Mouse (Mus musculus) testis, postnatal 10 days (tissue): ENCODE measurements around the gene Rab40b.
A peak's percentile ranks its signal among the peaks of the same experiment; 100 is the strongest.
"Not testable (repeated sequence)": the region's sequence is repeated elsewhere in the genome, so short reads cannot be mapped to it uniquely, and the experiment has no call there.

ENCODE experiments used
- DNase-seq: peaks from one replicate; pipeline ENCODE4 v3.0.0; 2021; ENCODE audit warnings: low spot score

Gene Rab40b

DNA sequence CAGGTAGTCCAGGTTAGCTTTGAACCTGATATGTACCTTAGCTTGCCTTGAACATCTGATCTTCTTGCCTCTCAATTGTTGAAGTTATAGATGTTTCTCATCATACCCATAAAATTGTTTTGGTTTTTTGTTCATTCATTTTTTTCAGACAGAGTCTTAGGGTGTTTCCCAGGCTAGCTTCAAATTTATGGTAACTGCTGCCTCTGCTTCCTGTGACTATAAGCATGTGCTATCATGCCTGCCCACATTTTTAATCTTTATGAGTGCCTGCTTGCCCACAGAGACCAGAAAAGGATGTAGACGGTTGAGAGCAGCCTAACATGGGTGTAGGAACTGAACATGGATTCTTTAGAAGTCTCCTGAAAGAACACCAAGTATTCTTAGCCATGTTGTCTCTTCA lies 19.3 kb downstream of the Rab40b start:
- no peak for DNase-seq

DNA sequence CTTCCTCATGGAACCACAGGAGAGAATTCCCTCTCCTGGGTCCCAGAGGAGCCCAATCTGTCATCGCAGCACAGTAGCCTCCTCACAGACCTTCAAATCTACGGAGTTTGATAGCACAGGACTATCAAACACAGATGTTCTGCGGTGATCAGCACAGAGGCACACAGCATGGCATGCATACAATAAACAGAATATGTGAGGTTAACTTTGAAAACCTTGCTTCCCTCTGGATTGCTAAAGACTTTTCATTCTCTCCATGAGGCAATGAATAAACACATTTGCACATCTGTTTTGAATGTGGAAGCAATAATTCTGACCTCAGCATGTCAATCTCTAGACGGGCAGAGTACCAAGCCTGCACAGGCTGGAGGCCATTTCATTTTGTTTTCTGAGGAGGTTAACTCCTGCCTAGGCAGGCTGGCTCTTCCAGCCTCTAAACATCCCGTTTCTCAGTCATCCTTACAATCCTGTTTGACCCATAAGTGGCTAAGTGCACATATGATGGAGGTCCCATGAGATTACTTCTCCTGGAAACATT lies 20.8 kb downstream of the Rab40b start:
- DNase-seq: no peak

DNA sequence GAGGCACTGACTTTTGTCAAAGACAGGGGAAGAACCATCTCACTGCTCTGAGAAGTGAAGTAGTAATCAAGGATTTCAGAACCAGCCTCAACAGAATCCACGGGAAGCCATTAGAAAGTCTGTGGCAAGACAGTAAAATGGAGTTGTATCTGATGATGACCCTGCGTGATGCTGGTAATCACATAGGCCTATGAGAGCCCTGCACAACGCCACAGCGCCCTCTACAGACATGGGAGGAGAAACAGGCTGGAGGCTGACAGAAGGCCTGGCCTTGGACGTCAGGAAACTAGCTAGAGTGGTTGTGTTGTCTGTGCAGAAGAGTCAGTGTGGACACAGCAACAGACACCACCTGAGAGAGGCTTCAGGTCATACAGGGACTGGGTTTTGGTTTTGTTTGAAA lies 25.8 kb downstream of the Rab40b start:
- DNase-seq: peak; percentile 69

DNA sequence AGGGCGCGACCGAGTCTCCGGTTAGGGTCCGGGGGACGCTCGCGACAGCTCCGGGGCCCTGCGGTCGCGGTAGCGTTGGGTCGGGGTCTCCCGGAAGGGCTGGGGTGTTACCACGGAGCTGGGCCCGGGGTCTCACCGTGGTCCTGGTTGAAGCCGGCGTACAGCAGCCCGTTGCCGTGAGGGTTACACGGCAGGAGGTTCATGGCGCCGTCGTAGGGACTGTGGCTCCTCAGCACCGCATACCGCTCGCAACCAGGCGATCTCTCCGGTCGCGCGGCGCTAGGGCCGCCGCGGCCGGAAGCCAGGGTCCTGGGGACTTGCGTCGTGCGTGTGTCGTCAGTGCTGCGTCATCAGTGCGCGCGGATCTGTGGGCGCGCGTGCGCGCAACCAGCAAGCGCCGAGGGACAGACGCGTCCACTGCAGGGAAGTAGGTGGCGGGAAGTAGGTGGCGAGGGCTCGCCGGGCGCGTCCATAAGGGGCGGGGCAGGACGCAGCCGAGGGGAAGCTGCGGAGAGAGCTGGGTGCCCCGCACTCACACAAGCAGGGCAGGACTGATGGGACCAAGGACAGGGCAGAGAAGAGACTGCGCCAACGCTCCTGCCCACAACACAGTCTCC lies 33.9 kb downstream of the Rab40b start, which contains the start of gene Wdr45b:
Wdr45b (minus strand) TSS at position 355 of the 617 bp plus-strand sequence.
- DNase-seq: peak; percentile 99

DNA sequence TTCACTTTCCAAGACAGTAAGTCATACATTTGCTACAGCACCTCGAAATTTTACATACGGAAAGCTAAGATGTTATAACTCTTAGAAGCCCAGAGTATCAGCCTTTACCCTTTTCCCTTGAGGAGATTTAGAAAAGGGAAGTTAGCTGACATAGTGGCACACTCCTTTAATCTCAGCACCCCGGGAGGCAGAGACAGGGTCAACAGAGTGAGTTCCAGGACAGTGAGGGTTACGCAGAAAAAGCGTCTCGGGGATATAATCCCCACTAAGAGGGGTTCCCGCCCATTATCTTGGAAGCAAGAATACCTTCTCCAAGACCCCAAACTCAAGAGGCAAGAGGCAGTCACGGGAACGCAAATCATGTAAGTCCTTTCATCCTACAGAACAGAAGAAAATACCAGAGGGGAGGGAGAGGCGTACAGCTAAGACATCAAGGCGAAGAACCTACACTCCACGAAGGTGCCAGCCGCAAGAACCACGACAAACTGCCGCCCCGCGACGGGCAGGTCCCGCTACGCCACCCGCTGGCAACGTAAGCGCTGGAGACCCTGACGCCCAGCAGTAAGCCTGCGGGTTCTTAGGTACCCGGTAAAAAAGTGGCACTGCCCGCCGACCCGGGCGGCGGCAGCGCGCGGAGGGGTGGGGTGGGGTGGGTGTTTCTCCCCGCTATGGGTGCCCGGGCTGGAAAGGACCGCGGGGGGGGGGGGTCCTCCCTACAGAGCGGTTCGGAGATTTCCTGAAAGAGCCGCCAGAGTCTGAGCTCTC lies 34.5 kb downstream of the Rab40b start:
- peak; percentile 62 for DNase-seq

DNA sequence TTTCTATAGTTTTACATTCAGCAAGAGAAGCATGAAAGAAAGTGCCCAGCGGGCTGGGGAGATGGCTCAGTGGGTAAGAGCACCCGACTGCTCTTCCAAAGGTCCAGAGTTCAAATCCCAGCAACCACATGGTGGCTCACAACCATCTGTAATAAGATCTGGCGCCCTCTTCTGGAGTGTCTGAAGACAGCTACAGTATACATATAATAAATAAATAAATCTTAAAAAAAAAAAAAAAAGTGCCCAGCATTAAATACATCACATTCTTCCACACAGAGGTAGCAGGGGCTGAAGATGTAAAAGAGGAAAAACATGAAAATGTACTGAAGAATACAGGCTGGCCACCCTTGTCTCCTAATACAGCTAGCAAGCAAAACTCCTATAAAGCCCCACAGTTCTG lies 39.3 kb downstream of the Rab40b start:
- DNase-seq: not testable (repeated sequence)

DNA sequence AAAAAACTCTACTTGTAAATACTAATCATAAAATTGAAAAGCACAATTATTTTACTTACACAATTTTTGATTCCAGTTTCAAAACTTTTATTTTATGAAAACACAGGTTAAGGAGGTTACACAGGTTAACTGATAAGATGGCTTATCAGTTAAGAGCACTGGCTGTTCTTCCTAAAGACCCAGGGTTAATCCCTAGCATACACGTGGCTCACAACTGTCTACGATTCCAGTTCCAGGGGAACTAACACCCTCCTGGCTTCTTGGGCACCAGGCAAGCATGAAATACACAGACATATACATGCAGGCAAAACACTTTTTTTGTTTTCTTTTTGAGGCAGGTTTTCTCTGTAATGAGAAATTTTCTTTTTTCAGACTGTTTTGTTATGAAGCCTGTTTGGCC lies 39.9 kb downstream of the Rab40b start:
- no peak for DNase-seq

DNA sequence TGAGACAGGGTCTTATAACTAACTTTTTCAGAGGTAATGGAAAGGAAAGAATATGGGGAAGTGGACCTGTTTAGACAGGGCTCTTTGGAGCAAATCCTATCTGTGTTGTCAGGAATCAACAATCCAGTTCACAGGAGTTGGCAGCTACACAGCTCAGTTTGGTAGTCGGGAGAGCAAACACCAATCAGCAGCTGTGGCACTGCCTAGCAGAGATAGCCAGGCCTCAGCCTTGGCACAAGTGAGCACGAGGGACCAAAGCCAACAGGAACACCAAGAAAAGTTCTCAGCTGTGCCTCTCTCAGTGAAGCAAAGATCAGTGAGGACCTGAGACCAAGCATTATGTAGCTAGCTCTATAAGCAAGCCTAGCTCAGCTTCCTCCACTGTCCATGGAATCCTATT lies 41.0 kb downstream of the Rab40b start:
- DNase-seq: no peak

DNA sequence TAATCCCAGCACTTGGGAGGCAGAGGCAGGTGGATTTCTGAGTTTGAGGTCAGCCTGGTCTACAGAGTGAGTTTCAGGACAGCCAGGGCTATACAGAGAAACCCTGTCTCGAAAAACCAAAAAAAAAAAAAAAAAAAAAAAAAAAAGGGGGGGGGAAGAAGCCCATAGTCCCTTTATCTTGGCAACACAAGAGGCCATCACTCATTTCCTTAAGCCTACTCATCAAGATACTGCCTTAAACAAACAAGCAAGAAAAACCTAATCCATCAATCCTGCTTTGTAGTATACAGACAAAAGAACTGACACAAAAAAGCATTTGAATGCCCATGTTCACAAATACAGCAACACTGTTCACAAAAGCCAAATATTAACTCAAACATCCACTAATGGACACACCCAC lies 45.6 kb downstream of the Rab40b start:
- not testable (repeated sequence) for DNase-seq

DNA sequence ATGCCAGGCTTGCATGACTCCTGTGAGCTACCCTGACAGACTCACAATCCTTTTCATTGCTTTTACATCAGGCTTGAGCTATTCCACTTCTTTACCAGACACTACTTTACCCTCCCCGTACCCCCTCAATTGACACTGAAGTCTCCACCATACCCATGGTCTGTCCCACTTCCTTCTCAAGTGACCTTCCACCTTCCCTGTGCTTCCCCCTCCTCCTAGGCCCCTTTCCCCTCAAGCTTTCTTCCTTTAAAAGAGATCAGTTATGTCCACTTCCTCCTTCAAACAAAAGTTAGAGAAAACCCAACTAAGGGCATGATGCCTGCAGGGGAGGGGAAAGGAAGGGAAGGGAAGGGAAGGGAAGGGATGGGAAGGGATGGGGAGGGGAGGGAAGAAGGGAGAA lies 47.8 kb downstream of the Rab40b start:
- no peak for DNase-seq

DNA sequence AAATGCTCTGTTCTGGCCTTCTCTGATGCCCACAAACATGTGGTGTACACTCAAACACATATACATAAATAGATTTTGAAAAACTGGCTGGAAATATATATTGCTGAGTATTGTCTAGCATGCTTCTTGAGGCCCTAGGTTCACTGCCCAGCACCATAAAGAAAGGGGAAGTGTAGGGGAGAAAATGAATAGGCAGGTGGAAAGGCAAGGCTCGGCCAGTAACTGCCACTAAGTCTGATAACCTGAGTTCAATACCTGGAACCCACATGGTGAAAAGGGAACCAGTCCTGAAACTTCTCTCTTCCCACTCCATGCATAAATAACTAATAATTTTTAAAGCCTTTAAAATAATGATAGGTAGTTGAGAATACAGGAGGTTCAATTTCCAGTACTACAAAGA lies 48.4 kb downstream of the Rab40b start:
- no peak for DNase-seq

DNA sequence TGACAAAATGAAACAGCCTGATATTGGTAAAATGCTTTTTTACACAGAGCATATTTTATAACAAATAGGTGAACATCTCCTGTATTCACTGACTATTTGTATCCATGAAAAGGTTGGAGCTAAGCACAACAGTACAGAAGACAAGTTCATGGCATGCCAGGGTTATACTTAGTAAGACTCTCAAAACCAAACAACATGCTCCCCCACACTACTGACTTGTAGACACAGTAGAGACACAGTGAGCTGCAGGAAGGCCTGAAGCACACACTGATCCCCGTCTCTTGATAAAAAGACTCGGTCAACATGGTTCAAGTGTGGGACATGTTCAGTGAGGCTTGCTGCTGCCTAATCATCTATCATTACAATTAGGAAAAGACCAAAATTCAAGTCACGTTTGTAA lies 56.4 kb downstream of the Rab40b start:
- DNase-seq: no peak

DNA sequence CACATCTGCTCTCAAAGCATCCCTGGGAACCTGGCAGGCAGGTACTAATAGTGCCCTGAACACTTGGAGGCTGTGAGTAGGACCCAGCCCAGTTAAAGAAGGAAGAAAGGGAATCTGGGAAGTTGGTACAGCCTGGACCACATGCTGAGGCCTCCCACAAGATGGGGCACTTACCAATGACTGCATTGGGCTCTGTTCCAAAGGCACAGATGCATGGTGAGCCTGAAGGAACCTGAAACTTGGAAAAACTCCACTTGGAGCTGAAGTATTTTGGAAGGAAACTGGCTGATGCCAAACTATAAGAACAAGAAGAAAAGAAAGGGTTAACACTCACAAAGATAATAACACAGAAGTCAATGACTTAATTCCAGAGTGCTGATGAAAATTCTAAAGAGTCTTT lies 59.4 kb downstream of the Rab40b start:
- DNase-seq: no peak

DNA sequence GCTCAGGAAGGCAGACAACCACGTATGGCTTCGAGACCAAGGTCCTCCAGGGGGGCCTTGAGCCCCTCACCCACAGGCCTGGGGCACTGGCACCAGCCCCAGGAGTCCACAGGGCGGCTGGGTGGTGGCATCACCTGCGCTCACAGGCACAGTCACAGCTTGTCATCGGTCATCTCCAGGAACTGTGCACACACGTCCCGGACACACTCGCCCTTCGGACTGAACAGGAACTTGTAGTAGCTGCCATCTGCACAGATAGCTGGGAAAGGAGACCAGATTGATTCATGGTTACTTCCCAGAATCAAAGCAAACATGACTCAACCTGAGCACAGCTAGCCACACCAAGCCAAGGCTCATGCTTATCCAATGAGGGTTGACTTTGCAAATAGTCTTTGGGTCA lies 59.8 kb downstream of the Rab40b start:
- no peak for DNase-seq

DNA sequence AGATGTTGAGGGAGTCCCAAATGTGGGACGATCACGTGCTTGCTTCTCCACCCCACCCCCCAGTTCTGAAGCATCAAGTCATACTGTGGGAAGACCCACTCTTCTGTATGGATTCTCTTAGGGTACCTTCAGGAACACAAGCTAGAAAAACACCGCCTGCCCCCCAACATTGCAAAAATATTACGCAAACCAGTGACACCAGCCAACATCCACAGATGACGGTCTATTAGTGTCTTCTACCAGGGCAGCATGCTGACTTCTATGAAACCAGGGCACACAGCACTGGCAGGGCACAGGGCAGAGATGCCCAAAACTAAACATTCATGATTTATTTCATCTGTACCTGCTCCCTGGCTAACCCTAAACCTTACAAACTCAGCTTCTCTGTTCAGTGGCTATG lies 61.4 kb downstream of the Rab40b start:
- DNase-seq: no peak

DNA sequence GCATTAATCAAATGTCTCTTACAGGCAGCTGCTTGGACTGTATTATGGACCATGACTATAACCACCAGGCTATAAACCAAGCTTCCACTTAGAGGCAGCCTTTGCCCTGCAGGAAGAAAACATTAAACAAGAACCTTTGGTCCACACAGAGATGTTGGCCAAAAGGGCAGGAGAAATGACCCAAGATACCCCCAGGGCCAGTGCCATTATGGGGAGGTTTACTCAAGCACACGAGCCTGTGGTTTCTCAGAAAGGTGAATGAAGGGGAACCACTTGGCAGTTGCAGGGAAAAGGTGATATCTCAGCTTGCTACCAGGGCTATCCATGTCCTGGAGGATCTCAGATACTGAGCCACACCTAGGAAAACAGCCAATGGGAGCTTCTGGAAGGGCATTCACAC lies 62.0 kb downstream of the Rab40b start:
- DNase-seq: no peak

DNA sequence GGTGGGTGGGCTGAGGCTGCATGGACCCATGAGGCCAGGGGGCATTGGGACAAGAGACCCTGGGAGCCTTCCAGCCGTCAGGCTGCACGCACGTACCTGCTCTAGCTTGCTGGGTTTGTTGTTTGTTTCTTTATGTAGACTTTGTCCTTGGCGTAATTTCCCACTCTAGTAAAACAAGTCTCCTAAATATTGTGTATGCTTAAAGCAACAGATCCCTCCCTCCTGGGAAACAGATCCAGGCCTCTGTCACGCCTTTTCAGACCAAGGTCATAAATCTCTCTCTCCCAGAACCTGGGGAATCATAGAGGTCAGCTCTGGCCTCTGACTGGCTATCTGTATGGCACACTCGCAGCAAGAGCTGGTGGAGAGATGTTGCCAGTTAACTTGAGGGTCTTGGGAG lies 80.3 kb downstream of the Rab40b start:
- not testable (repeated sequence) for DNase-seq

DNA sequence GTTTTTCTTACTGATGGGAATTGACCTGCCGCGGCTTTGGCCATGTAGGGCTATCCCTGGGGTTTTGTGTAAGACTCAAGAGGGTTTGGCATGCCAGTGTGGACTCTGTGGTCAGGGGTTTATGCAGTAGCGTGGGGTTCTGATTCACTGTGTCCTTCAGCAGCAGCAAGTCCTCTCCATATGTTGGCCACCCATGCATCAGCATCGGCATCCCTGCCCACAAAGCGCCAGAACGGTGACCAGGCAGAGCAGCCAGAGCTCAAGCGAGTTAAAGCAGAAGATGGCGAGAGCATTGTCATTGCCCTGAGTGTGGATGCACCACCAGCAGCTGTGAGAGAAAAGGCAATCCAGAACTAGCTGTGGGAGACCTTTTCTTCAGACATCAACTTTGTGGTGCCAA lies 81.4 kb downstream of the Rab40b start:
- DNase-seq: peak; percentile 34
